Mouse (Mus musculus): ENCODE results near the gene Slc16a9.

DNA sequence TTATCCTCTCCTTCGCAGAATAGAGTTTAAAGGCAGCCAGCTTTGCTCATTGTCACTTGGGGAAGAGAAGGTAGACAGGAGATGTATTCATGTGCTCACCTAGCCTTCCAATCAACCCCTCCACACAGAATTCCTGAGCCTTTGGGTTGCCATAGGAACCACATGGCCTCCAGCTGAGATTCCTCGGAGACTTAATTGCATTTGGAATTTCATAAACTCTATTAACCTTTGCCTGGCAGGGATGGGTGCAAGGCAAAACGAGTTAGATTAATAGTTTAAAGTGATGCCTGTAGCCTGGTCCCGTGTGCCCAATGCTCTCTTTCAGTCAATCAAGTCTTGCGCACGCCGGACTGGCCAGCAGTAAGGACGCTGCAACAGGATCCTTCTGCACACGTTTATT lies 83.2 kb downstream of the Slc16a9 start:
- TF ChIP-seq CTCF (IDR thresholded peaks at IDR 0.05; ENCODE audit: extremely low read depth, insufficient read depth, insufficient read length, insufficient replicate concordance) (no peak), POLR2A (IDR thresholded peaks at IDR 0.05; ENCODE audit: low read depth, low read length) (no peak)

Data from spleen, adult 2 months (tissue).